Mouse (Mus musculus) embryonic facial prominence, embryonic 13.5 days (tissue): ENCODE measurements around the gene Ttc7b. TPM values are rescaled to one million over a fixed set of nuclear protein-coding genes. Genes with fewer than 3 reads are reported as not detected.

Source experiments
- ATAC-seq: fragments of 200-750 bp; cut with Nextera tagmentation; 2 replicates; pipeline ENCODE4 v1.8.0; 2017; ENCODE audit warnings: low read depth; ENCODE audit not compliant: insufficient number of reproducible peaks, insufficient read depth, low FRiP score, low TSS enrichment
- H3K27ac ChIP-seq: fragments of 300-500 bp; sonication (generic); 2 replicates; pipeline ENCODE4 v1.5.1; 2015; ENCODE audit warnings: moderate library complexity, mild to moderate bottlenecking, inconsistent platforms
- H3K27me3 ChIP-seq: fragments of 300-500 bp; sonication (generic); 2 replicates; pipeline ENCODE4 v1.6.1; 2015; ENCODE audit warnings: mild to moderate bottlenecking, inconsistent platforms
- H3K36me3 ChIP-seq: fragments of 300-500 bp; sonication (generic); 2 replicates; pipeline ENCODE4 v1.6.1; 2015; ENCODE audit warnings: mild to moderate bottlenecking, inconsistent platforms
- H3K4me1 ChIP-seq: fragments of 300-500 bp; sonication (generic); 2 replicates; pipeline ENCODE4 v1.6.1; 2015; ENCODE audit warnings: inconsistent platforms
- H3K4me2 ChIP-seq: fragments of 300-500 bp; sonication (generic); 2 replicates; pipeline ENCODE4 v1.6.1; 2015; ENCODE audit warnings: moderate library complexity, mild to moderate bottlenecking, inconsistent platforms
- H3K4me3 ChIP-seq: fragments of 300-500 bp; sonication (generic); 2 replicates; pipeline ENCODE4 v1.5.1; 2015; ENCODE audit warnings: mild to moderate bottlenecking, inconsistent platforms
- H3K9ac ChIP-seq: fragments of 300-500 bp; sonication (generic); 2 replicates; pipeline ENCODE4 v1.6.1; 2015; ENCODE audit warnings: mild to moderate bottlenecking, inconsistent platforms
- H3K9me3 ChIP-seq: fragments of 300-500 bp; sonication (generic); 2 replicates; pipeline ENCODE4 v1.6.1; 2016; ENCODE audit warnings: inconsistent platforms
- WGBS: fragments of 180-500 bp; shearing (Covaris S2); methylation state at CpG from one replicate; pipeline ENCODE4 v1.1.7; 2015; ENCODE audit warnings: mixed read lengths; 5-methylcytosine and 5-hydroxymethylcytosine counted together
- polyA plus RNA-seq: library from polyadenylated mRNA; unstranded; fragments of >200 nt; fragmentation: Nextera tagmentation; extraction: Ambion mirVana; gene quantifications from 2 replicates; pipeline ENCODE4 v1.2.1, GENCODE M21; 2015

Gene Ttc7b
- polyA plus RNA-seq, 1 experiment from 2014 or later, result 6.0 TPM

- Histone ChIP-seq H3K36me3 (peaks cover 5% of the 10 kb centered on the region), H3K27me3 (no peaks in the 10 kb centered on the region), H3K9me3 (no peaks in the 10 kb centered on the region), H3K9ac (no peak overlapping the region), H3K4me2 (no peak overlapping the region), H3K27ac (no peak overlapping the region), H3K4me3 (no peak overlapping the region), H3K4me1 (peaks cover 15% of the 10 kb centered on the region)
- no peak for ATAC-seq
- 93% methylated on average over 1 of the region's 1 CpGs for WGBS
Observed at GRCm38 (mm10) chr12:100505484-100505883, 15.1 kb downstream of the Ttc7b start.

- H3K9me3 ChIP-seq, result no peaks in the 10 kb centered on the region
- H3K27ac ChIP-seq, result 0 out of 2 replicates have a peak overlapping the region, but pooled peaks have one; percentile 5
- no peak for ATAC-seq
- H3K4me3 ChIP-seq, result no peak overlapping the region
- H3K4me1 ChIP-seq, result peaks cover 15% of the 10 kb centered on the region
- WGBS, result 89% methylated on average over 2 of the region's 2 CpGs
- peaks cover 11% of the 10 kb centered on the region for H3K36me3 ChIP-seq
- no peaks in the 10 kb centered on the region for H3K27me3 ChIP-seq
- H3K9ac ChIP-seq, result no peak overlapping the region
- H3K4me2 ChIP-seq, result no peak overlapping the region
Observed at GRCm38 (mm10) chr12:100504585-100504984, 16.0 kb downstream of the Ttc7b start.

DNA sequence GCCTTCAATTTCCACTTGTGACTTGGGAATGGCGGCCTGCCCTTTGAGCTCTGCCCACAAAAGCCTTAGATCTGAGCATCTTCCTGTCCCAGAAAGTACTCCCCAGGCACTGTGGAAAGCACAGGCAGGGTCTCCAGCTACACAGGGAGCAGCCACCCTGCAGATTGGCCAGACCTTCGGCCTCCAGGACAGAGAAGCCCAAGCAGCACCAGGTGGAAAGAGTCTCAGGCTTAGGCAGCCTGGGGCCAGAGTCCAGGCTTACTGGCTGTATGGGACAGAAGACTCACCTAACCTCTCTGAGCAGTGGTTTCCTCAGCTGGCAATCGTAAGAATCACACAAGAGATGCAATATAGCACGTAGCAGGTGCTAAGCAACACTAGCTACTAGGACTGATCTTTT lies 17.0 kb downstream of the Ttc7b start:
- no peak for ATAC-seq
- Histone ChIP-seq H3K4me3 (no peak overlapping the region), H3K4me2 (no peak overlapping the region), H3K9ac (no peak overlapping the region), H3K27me3 (no peaks in the 10 kb centered on the region), H3K4me1 (peaks cover 15% of the 10 kb centered on the region), H3K9me3 (no peaks in the 10 kb centered on the region), H3K27ac (no peak overlapping the region), H3K36me3 (peaks cover 20% of the 10 kb centered on the region)
- WGBS, result 83% methylated on average over 4 of the region's 4 CpGs

DNA sequence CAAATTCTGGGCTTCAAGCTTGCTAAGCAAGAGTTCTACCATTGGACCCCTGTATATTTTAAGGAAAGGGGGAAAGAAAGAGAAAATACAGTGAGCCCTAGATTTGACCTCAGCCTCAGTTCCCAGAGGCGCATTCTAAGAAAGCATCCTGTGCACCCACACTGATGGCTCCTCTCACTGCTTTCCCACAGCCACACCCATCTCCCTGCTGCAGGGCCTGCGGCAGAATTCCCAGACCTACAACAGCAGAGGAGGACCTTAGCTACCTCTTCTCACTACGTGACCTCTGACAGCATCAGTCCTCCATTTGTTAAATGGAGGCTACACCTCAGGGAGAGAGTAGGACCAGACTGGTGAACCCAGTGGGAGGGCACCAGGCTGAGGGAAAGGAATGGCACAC lies 18.1 kb downstream of the Ttc7b start:
- Histone ChIP-seq H3K4me3 (no peak overlapping the region), H3K36me3 (peaks cover 27% of the 10 kb centered on the region), H3K9ac (no peak overlapping the region), H3K9me3 (no peaks in the 10 kb centered on the region), H3K4me1 (peaks cover 15% of the 10 kb centered on the region), H3K27ac (no peak overlapping the region), H3K4me2 (no peak overlapping the region), H3K27me3 (no peaks in the 10 kb centered on the region)
- no peak for ATAC-seq
- WGBS, result 84% methylated on average over 3 of the region's 3 CpGs

DNA sequence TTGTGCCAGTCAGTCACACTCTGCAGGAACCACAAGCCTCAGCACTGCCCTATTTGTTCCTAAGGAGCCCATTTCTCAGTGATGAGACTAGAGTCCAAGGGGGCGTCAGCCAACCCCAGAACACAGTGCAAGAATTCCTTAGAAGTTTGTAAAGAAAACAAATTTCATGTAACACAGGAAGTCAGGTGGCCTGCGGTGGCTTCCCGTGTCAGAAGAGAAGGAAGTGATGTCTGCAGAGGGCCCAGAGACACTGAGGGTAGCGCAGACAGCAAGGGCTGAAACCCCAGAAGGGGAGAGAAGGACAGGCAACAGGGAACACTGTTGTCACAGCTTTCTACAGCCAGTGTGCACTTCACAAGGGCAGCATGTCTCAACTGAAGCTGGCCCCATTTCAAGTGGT lies 19.4 kb downstream of the Ttc7b start:
- H3K4me1 ChIP-seq, result peaks cover 15% of the 10 kb centered on the region
- WGBS, result 76% methylated on average over 4 of the region's 4 CpGs
- H3K4me2 ChIP-seq, result no peak overlapping the region
- H3K4me3 ChIP-seq, result no peak overlapping the region
- H3K9ac ChIP-seq, result no peak overlapping the region
- no peak overlapping the region for H3K27ac ChIP-seq
- peaks cover 39% of the 10 kb centered on the region for H3K36me3 ChIP-seq
- no peaks in the 10 kb centered on the region for H3K27me3 ChIP-seq
- no peak for ATAC-seq
- H3K9me3 ChIP-seq, result no peaks in the 10 kb centered on the region

- ATAC-seq, result no peak
- WGBS, result 86% methylated on average over 13 of the region's 13 CpGs
- no peak overlapping the region for H3K4me2 ChIP-seq
- no peak overlapping the region for H3K9ac ChIP-seq
- peaks cover 53% of the 10 kb centered on the region for H3K36me3 ChIP-seq
- no peak overlapping the region for H3K4me3 ChIP-seq
- peaks cover 10% of the 10 kb centered on the region for H3K4me1 ChIP-seq
- H3K9me3 ChIP-seq, result no peaks in the 10 kb centered on the region
- no peaks in the 10 kb centered on the region for H3K27me3 ChIP-seq
- no peak overlapping the region for H3K27ac ChIP-seq
Observed at GRCm38 (mm10) chr12:100499469-100499868, 21.2 kb downstream of the Ttc7b start.

GRCm38 (mm10) chr12:100498006-100498405 lies 22.6 kb downstream of the Ttc7b start:
- peaks cover 65% of the 10 kb centered on the region for H3K36me3 ChIP-seq
- H3K4me3 ChIP-seq, result no peak overlapping the region
- H3K4me1 ChIP-seq, result peaks cover 3% of the 10 kb centered on the region; the same call in 1 of the 2 replicates
- no peak overlapping the region for H3K4me2 ChIP-seq
- ATAC-seq, result no peak
- H3K9ac ChIP-seq, result no peak overlapping the region
- no peaks in the 10 kb centered on the region for H3K27me3 ChIP-seq
- H3K27ac ChIP-seq, result no peak overlapping the region
- no peaks in the 10 kb centered on the region for H3K9me3 ChIP-seq
- 90% methylated on average over 5 of the region's 5 CpGs for WGBS

DNA sequence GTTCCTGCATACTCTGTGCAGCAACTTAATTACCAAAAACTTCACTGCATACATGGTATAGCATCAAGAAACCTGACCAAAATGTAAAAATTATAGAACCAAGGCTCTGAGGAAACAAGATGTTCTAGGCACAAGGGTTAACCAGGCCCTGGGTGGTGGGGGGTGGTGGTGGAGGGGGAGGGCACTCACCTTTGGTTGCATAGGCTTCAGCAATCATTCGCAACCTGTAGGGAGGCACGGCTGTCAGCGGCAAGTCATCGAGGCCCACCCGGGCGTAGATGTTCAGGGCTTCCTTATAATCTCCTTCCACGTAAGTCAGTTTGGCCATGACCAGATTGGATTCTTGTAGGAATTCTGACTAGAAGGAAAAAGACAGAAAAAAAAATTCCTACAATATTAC lies 25.5 kb downstream of the Ttc7b start:
- Histone ChIP-seq H3K9ac (no peak overlapping the region), H3K27me3 (no peaks in the 10 kb centered on the region), H3K36me3 (peaks cover 80% of the 10 kb centered on the region), H3K4me3 (no peak overlapping the region), H3K9me3 (no peaks in the 10 kb centered on the region), H3K27ac (no peak overlapping the region), H3K4me1 (no peaks in the 10 kb centered on the region), H3K4me2 (no peak overlapping the region)
- ATAC-seq, result no peak
- 96% methylated on average over 7 of the region's 7 CpGs for WGBS

- Histone ChIP-seq H3K9ac (no peak overlapping the region), H3K36me3 (peaks cover 75% of the 10 kb centered on the region), H3K4me1 (no peaks in the 10 kb centered on the region), H3K27me3 (no peaks in the 10 kb centered on the region), H3K4me2 (no peak overlapping the region), H3K27ac (no peak overlapping the region), H3K9me3 (no peaks in the 10 kb centered on the region), H3K4me3 (no peak overlapping the region)
- ATAC-seq, result no peak
- WGBS, result 88% methylated on average over 5 of the region's 5 CpGs
Observed at GRCm38 (mm10) chr12:100493211-100493610, 27.4 kb downstream of the Ttc7b start.

- no peaks in the 10 kb centered on the region for H3K4me1 ChIP-seq
- no peak overlapping the region for H3K27ac ChIP-seq
- H3K27me3 ChIP-seq, result no peaks in the 10 kb centered on the region
- H3K9ac ChIP-seq, result no peak overlapping the region
- H3K4me2 ChIP-seq, result no peak overlapping the region
- peaks cover 69% of the 10 kb centered on the region for H3K36me3 ChIP-seq
- 88% methylated on average over 3 of the region's 3 CpGs for WGBS
- H3K4me3 ChIP-seq, result no peak overlapping the region
- no peaks in the 10 kb centered on the region for H3K9me3 ChIP-seq
- ATAC-seq, result no peak
Observed at GRCm38 (mm10) chr12:100492676-100493075, 27.9 kb downstream of the Ttc7b start.

DNA sequence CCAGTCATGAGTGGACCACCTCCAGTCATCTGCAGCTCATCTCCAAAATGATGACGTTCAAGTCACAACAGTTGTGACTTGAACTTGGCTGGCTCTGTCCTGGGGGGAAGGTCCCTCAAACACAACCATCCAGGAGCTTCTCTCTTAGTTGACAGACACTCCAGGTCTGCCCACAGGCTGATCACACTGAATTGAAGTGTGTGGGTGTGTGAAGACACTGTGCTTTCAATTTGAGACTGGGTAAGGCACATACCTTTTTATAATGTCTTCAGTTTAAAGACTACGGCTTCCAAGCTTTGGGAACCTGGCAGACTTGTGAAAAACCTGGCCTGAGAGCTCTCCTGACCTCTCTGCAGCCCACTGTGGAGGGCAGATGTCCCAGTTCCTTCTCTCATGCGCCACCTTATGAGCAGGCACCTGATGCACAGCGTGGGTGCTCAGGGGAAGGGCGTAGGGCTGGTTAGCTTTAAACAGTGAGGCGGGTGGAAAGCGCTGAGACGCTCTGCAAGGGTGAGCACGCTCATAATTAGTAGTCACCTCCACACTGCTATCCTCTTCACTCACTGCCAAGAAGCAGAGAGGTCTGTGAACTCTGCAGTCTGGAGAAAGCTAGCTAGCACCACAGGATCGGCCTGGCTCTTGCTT lies 28.5 kb downstream of the Ttc7b start:
- H3K36me3 ChIP-seq, result peaks cover 63% of the 10 kb centered on the region
- WGBS, result 96% methylated on average over 10 of the region's 10 CpGs

GRCm38 (mm10) chr12:100489799-100490198 lies 30.8 kb downstream of the Ttc7b start:
- H3K36me3 ChIP-seq, result peaks cover 54% of the 10 kb centered on the region
- H3K27ac ChIP-seq, result no peak overlapping the region
- H3K27me3 ChIP-seq, result no peaks in the 10 kb centered on the region
- 88% methylated on average over 7 of the region's 7 CpGs for WGBS
- no peak overlapping the region for H3K9ac ChIP-seq
- ATAC-seq, result no peak
- no peaks in the 10 kb centered on the region for H3K9me3 ChIP-seq
- H3K4me3 ChIP-seq, result no peak overlapping the region
- H3K4me2 ChIP-seq, result no peak overlapping the region
- H3K4me1 ChIP-seq, result no peaks in the 10 kb centered on the region

More for the DNA sequence above, 28.5 kb downstream of the Ttc7b start:
- no peaks in the 10 kb centered on the region for H3K9me3 ChIP-seq
- H3K9ac ChIP-seq, result no peak overlapping the region
- no peak overlapping the region for H3K4me2 ChIP-seq
- H3K4me1 ChIP-seq, result no peaks in the 10 kb centered on the region
- no peak overlapping the region for H3K4me3 ChIP-seq
- H3K27ac ChIP-seq, result no peak overlapping the region
- no peak for ATAC-seq
- no peaks in the 10 kb centered on the region for H3K27me3 ChIP-seq
